Mouse (Mus musculus) stomach, postnatal 0 days (tissue): ENCODE results near the gene 4930550L24Rik. TPM values are rescaled to one million over a fixed set of nuclear protein-coding genes. Genes with fewer than 3 reads are reported as not detected.

Source experiments
- ATAC-seq: fragments of 200-750 bp; cut with Nextera tagmentation; 2 replicates; pipeline ENCODE4 v1.8.0; 2017; ENCODE audit not compliant: low FRiP score, low TSS enrichment
- DNase-seq: peaks from one replicate; pipeline ENCODE4 v3.0.0-alpha.2; 2016; ENCODE audit warnings: low spot score
- H3K27ac ChIP-seq: fragments of 300-500 bp; sonication (generic); replicated peaks from 2 replicates; pipeline ENCODE4 v1.5.1; 2014; ENCODE audit warnings: mild to moderate bottlenecking, control low read depth
- H3K27me3 ChIP-seq: fragments of 300-500 bp; sonication (generic); 2 replicates; pipeline ENCODE4 v1.6.1; 2014; ENCODE audit warnings: low read length; ENCODE audit not compliant: control insufficient read depth, insufficient read depth
- H3K36me3 ChIP-seq: fragments of 300-500 bp; sonication (generic); 2 replicates; pipeline ENCODE4 v1.6.1; 2014; ENCODE audit warnings: low read length, mixed read lengths; ENCODE audit not compliant: control insufficient read depth, insufficient read depth
- H3K4me1 ChIP-seq: fragments of 300-500 bp; sonication (generic); replicated peaks from 2 replicates; pipeline ENCODE4 v1.6.1; 2014; ENCODE audit warnings: antibody characterized with exemption; ENCODE audit not compliant: control insufficient read depth, insufficient read depth
- H3K4me2 ChIP-seq: fragments of 300-500 bp; sonication (generic); replicated peaks from 2 replicates; pipeline ENCODE4 v1.6.1; 2014; ENCODE audit warnings: low read depth, mild to moderate bottlenecking, control low read depth, moderate library complexity
- H3K4me3 ChIP-seq: fragments of 300-500 bp; sonication (generic); 2 replicates; pipeline ENCODE4 v1.5.1; 2014; ENCODE audit warnings: low read depth, low read length, control low read depth
- H3K9ac ChIP-seq: fragments of 300-500 bp; sonication (generic); 2 replicates; pipeline ENCODE4 v1.6.1; 2014; ENCODE audit warnings: mild to moderate bottlenecking, low read length, control low read depth, mixed read lengths
- H3K9me3 ChIP-seq: fragments of 300-500 bp; sonication (generic); 2 replicates; pipeline ENCODE4 v1.6.1; 2016; ENCODE audit warnings: low read length; ENCODE audit not compliant: control insufficient read depth
- CTCF ChIP-seq: IDR thresholded peaks from 2 replicates; pipeline ENCODE4 v1.5.1; 2016; ENCODE audit warnings: antibody characterized with exemption, low read depth, mild to moderate bottlenecking, moderate library complexity
- EP300 ChIP-seq: optimal IDR thresholded peaks from 2 replicates; pipeline ENCODE3; 2016; ENCODE audit warnings: antibody characterized with exemption
- WGBS: fragments of 180-500 bp; shearing (Covaris S2); extraction: QIAGEN DNeasy Blood & Tissue Kit; methylation state at CpG from one replicate; pipeline ENCODE4 v1.1.7; 2014; 5-methylcytosine and 5-hydroxymethylcytosine counted together
- polyA plus RNA-seq: library from polyadenylated mRNA; unstranded; fragments of >200 nt; fragmentation: Nextera tagmentation; extraction: Ambion mirVana; gene quantifications from 2 replicates; pipeline ENCODE4 v1.2.1, GENCODE M21; 2015

Gene 4930550L24Rik
- polyA plus RNA-seq = not detected in 2 replicates

DNA sequence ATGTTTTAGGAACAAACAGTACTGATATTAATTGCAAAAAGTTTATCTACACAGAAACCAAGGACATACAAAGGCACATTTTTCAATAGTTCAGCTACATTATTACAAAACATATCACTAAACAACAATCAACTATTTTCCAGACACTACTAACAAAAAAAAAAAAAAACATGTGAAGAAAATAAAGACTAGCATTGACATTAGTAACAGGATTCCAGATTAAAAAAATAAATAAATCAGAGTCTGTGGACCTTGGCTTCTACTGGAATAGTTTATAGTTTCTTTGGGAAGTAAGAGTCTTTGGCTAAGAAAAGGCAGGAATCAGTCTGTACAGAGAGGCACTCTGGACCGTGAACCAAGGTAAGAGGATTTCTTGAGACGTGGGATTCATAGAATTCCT lies at the start of gene 4930550L24Rik:
4930550L24Rik (plus strand) TSS at position 301 of the 400 bp plus-strand sequence.
- H3K4me3 ChIP-seq = no peak within 1 kb of the TSS
- no peaks in the 10 kb centered on the region for H3K27me3 ChIP-seq
- no peaks in the 10 kb centered on the region for H3K4me1 ChIP-seq
- no peak within 1 kb of the TSS for H3K9ac ChIP-seq
- TF ChIP-seq CTCF (no peak), EP300 (no peak)
- WGBS = 81% methylated on average over 2 of the region's 2 CpGs
- ATAC-seq = no peak
- no peak for DNase-seq
- no peak within 1 kb of the TSS for H3K4me2 ChIP-seq
- H3K9me3 ChIP-seq = no peaks in the 10 kb centered on the region
- no peaks in the 10 kb centered on the region for H3K36me3 ChIP-seq
- H3K27ac ChIP-seq = no peak within 1 kb of the TSS

- DNase-seq (no peak), ATAC-seq (no peak)
- no peak overlapping the region for H3K4me3 ChIP-seq
- no peaks in the 10 kb centered on the region for H3K4me1 ChIP-seq
- no peak overlapping the region for H3K9ac ChIP-seq
- no peak overlapping the region for H3K4me2 ChIP-seq
- TF ChIP-seq EP300 (no peak), CTCF (no peak)
- 57% methylated on average over 1 of the region's 1 CpGs for whole genome bisulfite sequencing
- H3K36me3 ChIP-seq = no peaks in the 10 kb centered on the region
- H3K27me3 ChIP-seq = no peaks in the 10 kb centered on the region
- H3K9me3 ChIP-seq = no peaks in the 10 kb centered on the region
- no peak overlapping the region for H3K27ac ChIP-seq
These were observed 8.4 kb upstream of the 4930550L24Rik start for GRCm38 (mm10) chrX:58900753-58901152.

- no peaks in the 10 kb centered on the region for H3K4me1 ChIP-seq
- H3K27ac ChIP-seq = no peak overlapping the region
- H3K9ac ChIP-seq = no peak overlapping the region
- no peak overlapping the region for H3K4me3 ChIP-seq
- H3K36me3 ChIP-seq = no peaks in the 10 kb centered on the region
- WGBS = 59% methylated on average over 2 of the region's 2 CpGs
- H3K4me2 ChIP-seq = no peak overlapping the region
- DNase-seq (no peak), ATAC-seq (no peak)
- no peaks in the 10 kb centered on the region for H3K27me3 ChIP-seq
- no peak for TF ChIP-seq EP300
- no peak for TF ChIP-seq CTCF
- H3K9me3 ChIP-seq = no peaks in the 10 kb centered on the region
These were observed 58.8 kb downstream of the 4930550L24Rik start for GRCm38 (mm10) chrX:58967969-58968368.
